Mouse (Mus musculus): ENCODE data around the gene Kcne1.

The Kcne1 gene

GRCm38 (mm10) chr16:92302506-92302905, 56.8 kb downstream of the Kcne1 start:
- DNase-seq: no peak

- no peak for DNase-seq
Observed at GRCm38 (mm10) chr16:92301989-92302388, 57.3 kb downstream of the Kcne1 start.

GRCm38 (mm10) chr16:92301412-92301806, 57.9 kb downstream of the Kcne1 start:
- peak; percentile 41 for DNase-seq

GRCm38 (mm10) chr16:92300649-92301411, 58.4 kb downstream of the Kcne1 start, which contains the start of gene Smim11:
Gene Smim11, plus strand, starts transcription at chr16:92301286.
- DNase-seq: peak; percentile 99
